Mouse (Mus musculus) brain, embryonic 14.5 days (tissue): ENCODE measurements around the gene Mbd4.

Experiments used
- CTCF ChIP-seq: fragments of 200-500 bp; IDR thresholded peaks from 2 replicates; pipeline ENCODE4 v1.5.1; 2012; ENCODE audit warnings: inconsistent platforms, mild to moderate bottlenecking, moderate library complexity, borderline replicate concordance; ENCODE audit not compliant: insufficient read depth, insufficient read length; ENCODE audit errors: extremely low read depth
- POLR2A ChIP-seq: fragments of 200-500 bp; IDR thresholded peaks from 2 replicates; pipeline ENCODE4 v1.6.1; 2012; ENCODE audit warnings: mild to moderate bottlenecking, inconsistent platforms, borderline replicate concordance; ENCODE audit not compliant: poor library complexity, insufficient read depth, insufficient read length, severe bottlenecking; ENCODE audit errors: extremely low read depth

GRCm38 (mm10) chr6:115804432-115805192, 48.6 kb downstream of the Mbd4 start:
- TF ChIP-seq POLR2A (no peak), CTCF (no peak)
